Mouse (Mus musculus): Measurements from ENCODE around the gene Gdi2.
A peak's percentile ranks its signal among the peaks of the same experiment; 100 is the strongest.

Gene Gdi2

DNA sequence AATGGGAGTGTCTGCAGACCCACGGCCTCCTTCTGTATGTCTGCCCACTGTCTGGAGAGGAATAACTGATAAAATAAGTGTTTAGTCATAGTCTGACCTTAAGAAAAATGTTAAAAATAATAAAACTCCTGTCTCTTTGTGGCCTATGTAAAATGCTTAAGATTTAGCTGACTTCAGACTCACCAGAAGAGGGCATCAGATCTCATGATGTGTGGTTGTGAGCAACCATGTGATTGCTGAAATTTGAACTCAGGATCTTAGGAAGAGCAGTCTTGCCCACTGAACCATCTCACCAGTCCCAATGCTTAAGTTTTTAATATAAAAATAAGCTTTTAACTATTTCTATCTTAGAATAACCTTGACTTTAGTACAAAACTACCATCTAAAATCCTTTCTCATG lies 25.3 kb downstream of the Gdi2 start:
- DNase-seq, result no peak

DNA sequence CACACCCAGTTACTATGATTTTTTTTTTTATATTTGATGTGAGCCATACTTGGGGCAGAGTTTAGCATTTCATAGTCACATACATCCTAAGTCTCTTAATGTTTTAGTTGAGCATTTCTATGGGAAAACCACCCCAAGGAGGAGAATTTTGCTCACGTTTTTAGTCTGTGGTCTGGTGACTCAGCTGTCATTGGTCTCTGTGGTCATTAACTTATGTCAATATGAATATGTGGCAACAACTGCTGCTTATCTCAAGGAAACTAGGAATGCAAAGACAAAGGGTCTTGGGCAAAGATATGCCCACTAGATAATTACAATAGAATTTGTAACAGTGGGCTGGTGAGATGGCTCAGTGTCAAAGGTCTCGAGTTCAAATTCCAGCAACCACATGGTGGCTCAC lies 26.1 kb downstream of the Gdi2 start:
- DNase-seq, result no peak

- DNase-seq, result no peak
These were observed 52.9 kb downstream of the Gdi2 start for GRCm38 (mm10) chr13:3590789-3591188.

- no peak for DNase-seq
These were observed 56.4 kb downstream of the Gdi2 start for GRCm38 (mm10) chr13:3594311-3594710.

- no peak for DNase-seq
These were observed 58.4 kb downstream of the Gdi2 start for GRCm38 (mm10) chr13:3596232-3596631.

DNA sequence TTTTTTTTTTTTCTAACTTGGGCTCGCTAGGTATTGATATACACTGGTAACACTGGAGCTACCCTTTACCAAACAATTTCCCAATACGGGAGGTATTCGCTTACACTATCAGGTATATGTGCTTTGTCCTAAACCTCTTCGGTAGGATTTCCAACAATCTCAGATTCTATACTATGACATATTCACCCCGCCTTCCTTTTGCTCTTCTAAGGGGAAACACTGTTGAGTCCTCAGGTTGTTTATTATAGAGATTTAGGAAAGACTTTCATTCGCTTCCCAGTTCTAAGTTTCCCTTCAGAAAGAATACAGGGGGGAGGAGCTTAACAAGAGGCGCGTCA lies 71.9 kb downstream of the Gdi2 start:
- DNase-seq, result no peak

DNA sequence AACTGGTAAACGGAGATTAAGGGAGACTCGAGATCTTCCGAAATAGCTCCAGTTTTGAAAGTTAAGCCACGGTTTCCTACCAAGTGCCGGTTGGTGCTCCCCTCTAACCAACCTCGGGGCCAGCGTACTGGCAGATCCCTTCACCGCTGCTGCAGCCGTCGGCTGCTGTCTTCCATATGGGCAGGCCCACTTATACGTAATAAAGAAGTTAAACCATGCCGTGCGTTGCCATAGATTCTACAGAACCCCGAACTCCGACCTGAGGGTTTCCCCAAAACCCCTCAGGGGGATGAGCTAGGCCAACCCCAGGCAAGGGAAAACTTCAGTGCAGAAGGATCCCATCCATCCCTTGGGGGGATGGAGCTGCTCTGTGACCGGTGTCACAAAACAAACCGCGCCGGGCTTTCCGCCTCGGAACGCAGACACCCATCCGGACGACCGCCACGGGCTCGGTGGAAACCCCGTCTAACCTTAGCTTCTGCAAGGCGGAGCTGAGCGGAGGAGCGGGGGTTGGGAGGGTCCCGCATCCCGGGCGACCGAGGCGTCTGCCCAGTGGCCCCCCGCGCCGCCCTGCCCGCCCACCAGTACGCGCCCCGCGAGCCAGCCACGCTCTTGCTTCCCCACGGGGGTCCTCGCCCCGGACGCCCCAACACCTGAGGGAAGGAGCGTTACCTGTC lies 72.4 kb downstream of the Gdi2 start:
- DNase-seq, result peak; percentile 47

DNA sequence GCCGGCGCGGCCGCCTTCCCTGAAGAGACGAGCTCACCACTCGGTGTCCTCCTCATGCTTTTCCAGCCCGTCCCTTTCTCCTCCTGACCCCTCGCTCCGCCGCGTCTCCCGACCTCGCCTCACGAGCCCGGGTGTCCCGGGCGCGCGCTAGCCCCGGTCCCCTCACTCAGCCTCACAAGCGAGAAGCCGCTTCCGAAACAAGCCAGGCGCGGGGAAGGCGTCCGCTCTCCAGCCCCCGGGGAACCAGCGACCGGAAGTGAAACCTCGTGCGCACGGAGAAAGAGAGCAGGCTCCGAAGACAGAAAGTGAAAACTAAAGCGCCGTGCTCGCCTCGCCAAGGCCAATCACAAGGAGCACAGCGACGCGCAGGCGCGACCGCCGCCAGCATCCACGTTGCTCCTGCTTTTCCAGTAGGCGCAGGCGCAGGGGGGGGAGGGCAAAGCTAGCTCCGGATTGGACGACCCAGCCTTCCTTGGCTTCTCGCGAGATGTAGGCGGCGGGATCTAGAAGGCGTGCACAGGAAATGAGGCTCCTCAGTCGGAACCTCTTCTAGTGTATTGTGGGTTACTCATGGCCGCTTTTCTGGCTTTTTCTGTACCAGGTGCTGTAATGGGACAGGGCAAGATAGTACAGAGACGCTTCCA lies 73.1 kb downstream of the Gdi2 start, which contains the start of gene Fam208b:
Gene Fam208b, minus strand, starts transcription at position 314 of the 644 bp plus-strand sequence.
- peak; percentile 98 for DNase-seq
